Mouse (Mus musculus): ENCODE results near the gene Copa.

- TF ChIP-seq EP300 (IDR thresholded peaks at IDR 0.05; ENCODE audit: insufficient read depth, low read depth, low read length) (no peak), CTCF (IDR thresholded peaks at IDR 0.05; ENCODE audit: low read depth, low read length) (no peak), POLR2A (IDR thresholded peaks at IDR 0.05; ENCODE audit: insufficient read depth, low read length) (no peak)
Measured at GRCm38 (mm10) chr1:172071556-172071955, 10.8 kb upstream of the Copa start.

Data from ES-Bruce4 (cell line).